Mouse (Mus musculus) hindbrain, postnatal 0 days (tissue): ENCODE results near the gene Pam16. TPM values are rescaled to one million over a fixed set of nuclear protein-coding genes. Genes with fewer than 3 reads are reported as not detected.
"Not testable (repeated sequence)": the region's sequence is repeated elsewhere in the genome, so short reads cannot be mapped to it uniquely, and the experiment has no call there.

Source experiments
- ATAC-seq: fragments of 200-750 bp; cut with Nextera tagmentation; 2 replicates; pipeline ENCODE4 v1.8.0; 2017; ENCODE audit warnings: mild to moderate bottlenecking, moderate TSS enrichment, moderate library complexity
- DNase-seq: peaks from one replicate; pipeline ENCODE4 v3.0.0-alpha.2; 2015; ENCODE audit warnings: low spot score
- H3K27ac ChIP-seq: fragments of 300-500 bp; sonication (generic); 2 replicates; pipeline ENCODE4 v1.5.1; 2014; ENCODE audit warnings: mild to moderate bottlenecking
- H3K27me3 ChIP-seq: fragments of 300-500 bp; sonication (generic); 2 replicates; pipeline ENCODE4 v1.6.1; 2014; ENCODE audit warnings: low read length, mixed read lengths; ENCODE audit not compliant: insufficient read depth
- H3K36me3 ChIP-seq: fragments of 300-500 bp; sonication (generic); 2 replicates; pipeline ENCODE4 v1.6.1; 2014; ENCODE audit warnings: low read length, mixed read lengths; ENCODE audit not compliant: insufficient read depth
- H3K4me1 ChIP-seq: fragments of 300-500 bp; sonication (generic); 2 replicates; pipeline ENCODE4 v1.6.1; 2014; ENCODE audit warnings: antibody characterized with exemption, low read length, mixed read lengths; ENCODE audit not compliant: insufficient read depth
- H3K4me2 ChIP-seq: fragments of 300-500 bp; sonication (generic); 2 replicates; pipeline ENCODE4 v1.6.1; 2014; ENCODE audit warnings: low read depth, mild to moderate bottlenecking, low read length, moderate library complexity, mixed read lengths
- H3K4me3 ChIP-seq: fragments of 300-500 bp; sonication (generic); 2 replicates; pipeline ENCODE4 v1.5.1; 2014; ENCODE audit warnings: low read length
- H3K9ac ChIP-seq: fragments of 300-500 bp; sonication (generic); replicated peaks from 2 replicates; pipeline ENCODE4 v1.6.1; 2014; ENCODE audit warnings: mild to moderate bottlenecking, low read length, moderate library complexity, mixed read lengths
- H3K9me3 ChIP-seq: fragments of 300-500 bp; sonication (generic); 2 replicates; pipeline ENCODE4 v1.6.1; 2016; ENCODE audit warnings: low read length, mixed read lengths
- CTCF ChIP-seq: IDR thresholded peaks from 2 replicates; pipeline ENCODE4 v1.5.1; 2016; ENCODE audit warnings: antibody characterized with exemption, control low read depth, low read depth
- WGBS: fragments of 180-500 bp; shearing (Covaris S2); extraction: QIAGEN DNeasy Blood & Tissue Kit; methylation state at CpG from one replicate; pipeline ENCODE4 v1.1.7; 2014; 5-methylcytosine and 5-hydroxymethylcytosine counted together
- polyA plus RNA-seq: library from polyadenylated mRNA; unstranded; fragments of >200 nt; fragmentation: Nextera tagmentation; extraction: Ambion mirVana; gene quantifications from 2 replicates; pipeline ENCODE4 v1.2.1, GENCODE M21; 2015
- total RNA-seq: library from RNA; depleted of rRNA; stranded (reverse); fragments of >200 nt; gene quantifications from 2 replicates; pipeline ENCODE4 v1.2.3, GENCODE M21; 2014

The Pam16 gene
- total and polyA plus RNA-seq, 2 experiments from 2014 or later = 25.4 to 140 TPM

GRCm38 (mm10) chr16:4590236-4590635 is 34.6 kb downstream of the Pam16 start:
- TF ChIP-seq CTCF = no peak
- no peaks in the 10 kb centered on the region for H3K9me3 ChIP-seq
- no peaks in the 10 kb centered on the region for H3K27me3 ChIP-seq
- DNase-seq (peak; percentile 28), ATAC-seq (no peak)
- no peak overlapping the region for H3K4me3 ChIP-seq
- H3K9ac ChIP-seq = no peak overlapping the region
- peaks cover 9% of the 10 kb centered on the region for H3K4me1 ChIP-seq
- no peak overlapping the region for H3K4me2 ChIP-seq
- WGBS = 95% methylated on average over 9 of the region's 9 CpGs
- H3K36me3 ChIP-seq = no peaks in the 10 kb centered on the region
- no peak overlapping the region for H3K27ac ChIP-seq

- Histone ChIP-seq H3K9ac (no peak overlapping the region), H3K36me3 (no peaks in the 10 kb centered on the region), H3K27ac (peak overlapping the region; percentile 65; the same call in 1 of the 2 replicates), H3K9me3 (no peaks in the 10 kb centered on the region), H3K4me2 (no peak overlapping the region), H3K4me1 (peaks cover 8% of the 10 kb centered on the region), H3K27me3 (no peaks in the 10 kb centered on the region), H3K4me3 (no peak overlapping the region)
- no peak for ATAC-seq
- DNase-seq = no peak
- TF ChIP-seq CTCF = no peak
- WGBS = 47% methylated on average over 5 of the region's 5 CpGs
These were observed 37.1 kb downstream of the Pam16 start for GRCm38 (mm10) chr16:4587516-4588210.

DNA sequence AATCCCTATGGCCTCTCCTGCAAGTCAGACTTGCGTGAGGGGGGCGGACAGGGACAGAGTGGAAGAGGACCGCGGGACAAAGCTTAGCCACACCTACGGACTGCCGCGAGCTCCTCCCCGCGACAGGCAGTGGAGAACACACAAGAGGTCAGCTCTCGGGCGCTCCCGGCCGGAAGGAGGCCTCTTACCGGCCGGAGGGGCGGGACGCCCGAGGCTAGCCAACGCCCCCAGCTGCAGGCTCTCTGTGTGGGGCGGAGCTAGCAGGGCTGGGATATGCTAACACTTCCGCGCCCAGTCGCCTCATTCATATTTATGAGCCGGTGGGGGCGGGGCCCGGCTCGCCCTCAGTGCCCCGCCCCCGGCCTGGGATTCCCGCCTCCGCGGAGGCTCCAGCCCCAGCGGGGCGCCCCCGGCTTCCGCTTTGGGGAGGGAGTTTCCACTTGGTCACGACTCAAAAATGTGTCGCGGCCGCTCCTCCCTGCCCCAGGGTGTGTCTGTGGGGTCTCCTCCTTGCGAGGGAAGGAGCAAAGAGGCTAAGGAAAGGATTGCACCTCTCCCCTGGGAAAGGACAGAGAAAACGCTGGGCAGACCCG is 38.2 kb downstream of the Pam16 start:
- ATAC-seq (peak; percentile 98), DNase-seq (peak; percentile 95)
- no peaks in the 10 kb centered on the region for H3K36me3 ChIP-seq
- no peaks in the 10 kb centered on the region for H3K27me3 ChIP-seq
- H3K4me2 ChIP-seq = peak overlapping the region; percentile 78
- TF ChIP-seq CTCF = 0 out of 2 replicates have a peak, but pooled peaks have one; percentile 33
- no peaks in the 10 kb centered on the region for H3K9me3 ChIP-seq
- under 1% methylated on average over 43 of the region's 43 CpGs for WGBS
- peak overlapping the region; percentile 65 for H3K27ac ChIP-seq
- peak overlapping the region; percentile 54 for H3K4me3 ChIP-seq
- peak overlapping the region; percentile 53 for H3K9ac ChIP-seq
- peaks cover 3% of the 10 kb centered on the region; the same call in 1 of the 2 replicates for H3K4me1 ChIP-seq

DNA sequence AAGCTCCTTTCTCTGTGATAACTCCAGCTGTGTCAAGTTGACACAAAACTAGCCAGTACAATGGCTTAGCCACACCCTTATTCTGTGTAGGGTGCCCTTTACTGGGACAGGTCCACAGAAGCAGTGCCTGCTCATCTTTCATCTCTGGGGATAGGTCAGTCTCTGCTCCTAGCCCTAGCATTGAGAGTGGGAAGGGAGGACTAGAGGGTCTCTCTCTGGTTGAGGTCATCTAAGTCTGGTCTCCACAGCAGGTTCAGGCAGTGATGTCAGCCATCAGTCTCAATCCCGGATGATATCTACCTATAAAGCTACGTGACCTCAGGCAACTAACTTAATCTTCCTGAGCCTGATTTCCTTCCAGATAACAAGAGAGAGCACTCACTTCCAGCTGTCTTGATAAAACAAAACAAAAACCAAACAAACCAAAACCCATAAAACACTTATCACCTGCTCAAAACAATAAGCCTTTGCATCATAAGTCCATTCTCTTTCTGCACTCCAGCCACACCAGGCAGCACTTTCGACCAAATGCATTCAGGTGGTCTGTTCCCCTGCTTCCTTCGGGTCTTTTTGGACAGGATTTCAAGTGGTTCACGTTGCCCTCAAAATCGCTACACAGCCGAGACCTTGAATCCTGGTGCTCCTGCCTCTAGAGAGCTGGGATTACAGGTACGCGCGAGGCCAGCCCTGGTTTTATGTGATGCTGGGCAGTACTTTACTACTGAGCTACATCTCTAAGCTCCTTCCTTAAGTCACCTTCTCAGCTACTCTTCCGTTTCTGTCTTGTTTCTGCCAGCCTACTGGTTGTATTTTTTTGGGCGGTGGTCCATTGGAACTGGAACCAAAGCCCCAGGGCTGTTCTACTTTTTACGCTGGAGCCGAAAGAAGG is 38.9 kb downstream of the Pam16 start:
- Histone ChIP-seq H3K4me3 (peak overlapping the region; percentile 54), H3K27me3 (no peaks in the 10 kb centered on the region), H3K36me3 (no peaks in the 10 kb centered on the region), H3K4me1 (peaks cover 3% of the 10 kb centered on the region; the same call in 1 of the 2 replicates), H3K27ac (peak overlapping the region; percentile 65), H3K9ac (peak overlapping the region; percentile 53), H3K4me2 (peak overlapping the region; percentile 78), H3K9me3 (no peaks in the 10 kb centered on the region)
- DNase-seq = no peak
- peak; percentile 35 for ATAC-seq
- no peak for TF ChIP-seq CTCF
- 11% methylated on average over 14 of the region's 14 CpGs for WGBS

DNA sequence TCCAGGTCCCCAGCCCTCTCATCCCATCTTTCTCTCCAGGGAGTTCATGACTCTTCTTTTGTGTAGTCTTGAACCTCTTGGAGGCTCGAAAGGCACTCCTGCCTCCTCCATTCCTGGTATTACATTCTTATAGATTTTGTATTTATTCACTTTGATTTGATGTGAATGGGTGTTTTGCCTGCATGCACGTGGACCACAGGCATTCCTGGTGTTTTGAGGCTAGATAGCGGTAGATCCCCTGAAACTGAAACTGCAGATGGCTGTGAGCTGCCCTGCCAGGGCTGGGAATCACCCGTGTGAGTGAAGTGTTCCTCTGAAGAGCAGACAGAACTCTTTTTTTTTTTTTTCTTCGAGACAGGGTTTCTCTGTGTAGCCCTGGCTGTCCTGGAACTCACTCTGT is 40.4 kb downstream of the Pam16 start:
- Histone ChIP-seq H3K9ac (no peak overlapping the region), H3K4me2 (no peak overlapping the region), H3K27ac (no peak overlapping the region), H3K4me3 (no peak overlapping the region), H3K9me3 (no peaks in the 10 kb centered on the region), H3K4me1 (peaks cover 3% of the 10 kb centered on the region; the same call in 1 of the 2 replicates), H3K27me3 (no peaks in the 10 kb centered on the region), H3K36me3 (no peaks in the 10 kb centered on the region)
- no peak for DNase-seq
- TF ChIP-seq CTCF = no peak
- 71% methylated on average over 5 of the region's 5 CpGs for WGBS
- no peak for ATAC-seq

DNA sequence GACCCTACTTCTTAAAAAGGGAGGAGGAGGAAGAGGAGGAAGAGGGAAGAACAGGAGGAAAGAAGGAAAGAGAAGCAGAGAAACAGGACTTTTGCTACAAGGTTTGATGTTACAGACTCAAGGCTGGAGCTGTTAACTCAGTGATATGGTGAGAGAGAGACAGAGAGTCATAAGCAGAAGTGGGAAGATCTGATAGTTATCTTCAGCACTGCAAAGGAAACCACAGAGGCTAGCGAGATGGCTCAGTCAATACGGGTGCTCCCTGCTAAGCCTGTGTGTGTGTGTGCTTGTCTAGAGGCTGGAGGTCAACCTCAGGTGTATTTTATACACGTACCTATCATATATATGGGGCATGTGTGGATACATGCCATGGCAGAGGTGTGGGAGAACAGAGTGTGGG is 41.0 kb downstream of the Pam16 start:
- no peak overlapping the region for H3K4me2 ChIP-seq
- no peak for ATAC-seq
- H3K4me1 ChIP-seq = peaks cover 3% of the 10 kb centered on the region; the same call in 1 of the 2 replicates
- no peak overlapping the region for H3K27ac ChIP-seq
- TF ChIP-seq CTCF = no peak
- H3K36me3 ChIP-seq = no peaks in the 10 kb centered on the region
- no peaks in the 10 kb centered on the region for H3K27me3 ChIP-seq
- H3K4me3 ChIP-seq = no peak overlapping the region
- no peak for DNase-seq
- no peaks in the 10 kb centered on the region for H3K9me3 ChIP-seq
- no peak overlapping the region for H3K9ac ChIP-seq
- WGBS = 84% methylated on average over 3 of the region's 3 CpGs

- not testable (repeated sequence) for H3K9me3 ChIP-seq, H3K4me2 ChIP-seq, H3K27me3 ChIP-seq, H3K4me1 ChIP-seq, H3K36me3 ChIP-seq, DNase-seq, ATAC-seq, H3K9ac ChIP-seq, H3K4me3 ChIP-seq, H3K27ac ChIP-seq
- WGBS = 95% methylated on average over 3 of the region's 4 CpGs
These were observed 43.6 kb downstream of the Pam16 start for GRCm38 (mm10) chr16:4581179-4581578.
